Mouse (Mus musculus) thymus, adult 2 months (tissue): ENCODE data around the gene Cep295. TPM values are rescaled to one million over a fixed set of nuclear protein-coding genes. Genes with fewer than 3 reads are reported as not detected.
A peak's percentile ranks its signal among the peaks of the same experiment; 100 is the strongest.
"Not testable (repeated sequence)": the region's sequence is repeated elsewhere in the genome, so short reads cannot be mapped to it uniquely, and the experiment has no call there.

Experiments
- DNase-seq: peaks from one replicate; pipeline ENCODE4 v3.0.0; 2021
- H3K27ac ChIP-seq: fragments of 200-500 bp; 2 replicates; pipeline ENCODE4 v1.5.1; 2012; ENCODE audit warnings: low read length, control low read depth; ENCODE audit not compliant: control insufficient read depth, insufficient read depth
- H3K27me3 ChIP-seq: fragments of 200-500 bp; 2 replicates; pipeline ENCODE4 v1.6.1; 2012; ENCODE audit warnings: mild to moderate bottlenecking, low read length, moderate library complexity, mixed read lengths; ENCODE audit not compliant: control insufficient read depth, insufficient read depth
- H3K36me3 ChIP-seq: fragments of 200-500 bp; 2 replicates; pipeline ENCODE4 v1.6.1; 2012; ENCODE audit warnings: mild to moderate bottlenecking, low read length, moderate library complexity; ENCODE audit not compliant: control insufficient read depth, insufficient read depth
- H3K4me1 ChIP-seq: fragments of 200-500 bp; replicated peaks from 2 replicates; pipeline ENCODE4 v1.6.1; 2012; ENCODE audit warnings: low read length; ENCODE audit not compliant: control insufficient read depth, insufficient read depth
- H3K4me3 ChIP-seq: fragments of 200-500 bp; 2 replicates; pipeline ENCODE4 v1.5.1; 2012; ENCODE audit warnings: mild to moderate bottlenecking, low read length, control low read depth, moderate library complexity; ENCODE audit not compliant: control insufficient read depth, insufficient read depth
- CTCF ChIP-seq: fragments of 200-500 bp; IDR thresholded peaks from 2 replicates; pipeline ENCODE4 v1.5.1; 2012; ENCODE audit warnings: mild to moderate bottlenecking, control low read depth, low read length, moderate library complexity, borderline replicate concordance; ENCODE audit not compliant: control insufficient read depth, poor library complexity, insufficient read depth; ENCODE audit errors: extremely low read depth
- POLR2A ChIP-seq: fragments of 200-500 bp; IDR thresholded peaks from 2 replicates; pipeline ENCODE4 v1.6.1; 2012; ENCODE audit warnings: mild to moderate bottlenecking, low read length, control low read depth, moderate library complexity; ENCODE audit not compliant: control insufficient read depth, poor library complexity, insufficient read depth; ENCODE audit errors: extremely low read depth
- WGBS: fragments of 180-500 bp; shearing (Covaris S2); methylation state at CpG from one replicate; pipeline ENCODE4 v1.1.7; 2018; 5-methylcytosine and 5-hydroxymethylcytosine counted together
- polyA plus RNA-seq: library from polyadenylated mRNA; depleted of rRNA; stranded (reverse); fragments of >200 nt; gene quantifications from 2 replicates; pipeline ENCODE4 v1.2.3, GENCODE M21; 2012

Gene Cep295
- polyA plus RNA-seq, 1 experiment, result 13.1 TPM

- Histone ChIP-seq H3K27me3 (no peaks in the 10 kb centered on the region), H3K4me1 (no peaks in the 10 kb centered on the region), H3K27ac (no peak overlapping the region), H3K4me3 (no peak overlapping the region), H3K36me3 (no peaks in the 10 kb centered on the region)
- no peak for DNase-seq
- no peak for TF ChIP-seq POLR2A
- no peak for TF ChIP-seq CTCF
- WGBS, result 79% methylated on average over 1 of the region's 1 CpGs
These were observed 7.3 kb upstream of the Cep295 start for GRCm38 (mm10) chr9:15364843-15365242.

DNA sequence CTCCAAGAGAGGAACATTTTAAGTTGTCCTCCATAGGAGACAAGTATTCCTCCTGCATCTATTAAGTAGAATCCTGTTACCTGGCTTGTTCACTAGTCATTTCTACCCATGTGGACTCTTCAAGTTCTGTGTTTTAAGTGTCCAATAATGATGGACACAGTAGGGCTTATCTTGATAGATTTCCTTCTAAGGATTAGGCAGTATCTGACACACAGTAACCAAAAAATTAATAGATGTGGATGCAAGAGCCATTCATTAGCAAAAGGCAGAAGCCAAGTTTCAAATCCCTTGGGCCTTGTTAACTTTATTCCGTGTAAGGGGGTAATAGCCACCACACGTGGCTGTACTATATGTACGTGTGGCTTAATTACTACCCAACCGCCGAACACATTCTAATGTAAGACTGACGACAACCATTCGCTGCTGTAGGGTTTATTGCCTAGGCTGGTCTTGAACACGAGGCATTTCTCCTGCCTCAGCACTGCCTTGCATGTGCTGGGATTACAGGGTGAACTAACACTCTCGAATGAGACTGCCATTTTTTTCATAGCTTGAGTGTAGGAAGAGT, 588 bp downstream of the Cep295 start:
- Histone ChIP-seq H3K36me3 (peaks cover 4% of the 10 kb centered on the region; the same call in 1 of the 2 replicates), H3K27ac (no peak overlapping the region), H3K27me3 (no peaks in the 10 kb centered on the region), H3K4me3 (peak overlapping the region; percentile 57), H3K4me1 (no peaks in the 10 kb centered on the region)
- WGBS, result under 1% methylated on average over 9 of the region's 9 CpGs
- no peak for TF ChIP-seq CTCF
- TF ChIP-seq POLR2A, result no peak
- DNase-seq, result no peak

DNA sequence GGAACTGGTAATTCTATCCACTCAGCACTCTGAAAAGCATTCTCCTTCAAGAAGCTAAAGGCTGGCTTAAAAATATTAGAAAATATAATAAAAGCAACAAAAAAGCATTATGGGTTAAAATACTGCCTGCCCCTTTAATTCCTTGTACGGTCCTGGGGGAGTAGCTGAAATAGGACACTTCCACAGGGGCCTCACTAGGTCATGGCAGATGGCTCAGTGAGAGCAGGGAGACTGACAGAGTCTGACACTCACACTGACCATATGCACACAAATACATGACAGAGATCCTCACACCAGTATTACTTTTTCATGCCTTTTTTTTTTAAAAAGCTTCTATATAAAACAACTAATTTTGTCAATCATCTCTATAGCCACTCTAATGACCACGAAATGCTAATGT, 7.7 kb downstream of the Cep295 start:
- Histone ChIP-seq H3K4me1 (no peaks in the 10 kb centered on the region), H3K4me3 (no peak overlapping the region), H3K27ac (no peak overlapping the region), H3K36me3 (peaks cover 50% of the 10 kb centered on the region), H3K27me3 (no peaks in the 10 kb centered on the region)
- 91% methylated on average over 2 of the region's 2 CpGs for WGBS
- DNase-seq, result no peak
- no peak for TF ChIP-seq CTCF
- TF ChIP-seq POLR2A, result no peak

GRCm38 (mm10) chr9:15337776-15338175, 19.8 kb downstream of the Cep295 start:
- H3K27ac ChIP-seq, result no peak overlapping the region
- no peak for DNase-seq
- WGBS, result 97% methylated on average over 4 of the region's 4 CpGs
- no peaks in the 10 kb centered on the region for H3K4me1 ChIP-seq
- H3K27me3 ChIP-seq, result no peaks in the 10 kb centered on the region
- no peak overlapping the region for H3K4me3 ChIP-seq
- TF ChIP-seq POLR2A (no peak), CTCF (no peak)
- H3K36me3 ChIP-seq, result peaks cover 65% of the 10 kb centered on the region

GRCm38 (mm10) chr9:15318170-15318742, 39.3 kb downstream of the Cep295 start:
- H3K4me1 ChIP-seq, result no peaks in the 10 kb centered on the region
- no peak for DNase-seq
- WGBS, result 92% methylated on average over 2 of the region's 2 CpGs
- H3K27me3 ChIP-seq, result no peaks in the 10 kb centered on the region
- H3K36me3 ChIP-seq, result peaks cover 52% of the 10 kb centered on the region
- no peak overlapping the region for H3K27ac ChIP-seq
- no peak for TF ChIP-seq POLR2A
- no peak for TF ChIP-seq CTCF
- H3K4me3 ChIP-seq, result no peak overlapping the region

DNA sequence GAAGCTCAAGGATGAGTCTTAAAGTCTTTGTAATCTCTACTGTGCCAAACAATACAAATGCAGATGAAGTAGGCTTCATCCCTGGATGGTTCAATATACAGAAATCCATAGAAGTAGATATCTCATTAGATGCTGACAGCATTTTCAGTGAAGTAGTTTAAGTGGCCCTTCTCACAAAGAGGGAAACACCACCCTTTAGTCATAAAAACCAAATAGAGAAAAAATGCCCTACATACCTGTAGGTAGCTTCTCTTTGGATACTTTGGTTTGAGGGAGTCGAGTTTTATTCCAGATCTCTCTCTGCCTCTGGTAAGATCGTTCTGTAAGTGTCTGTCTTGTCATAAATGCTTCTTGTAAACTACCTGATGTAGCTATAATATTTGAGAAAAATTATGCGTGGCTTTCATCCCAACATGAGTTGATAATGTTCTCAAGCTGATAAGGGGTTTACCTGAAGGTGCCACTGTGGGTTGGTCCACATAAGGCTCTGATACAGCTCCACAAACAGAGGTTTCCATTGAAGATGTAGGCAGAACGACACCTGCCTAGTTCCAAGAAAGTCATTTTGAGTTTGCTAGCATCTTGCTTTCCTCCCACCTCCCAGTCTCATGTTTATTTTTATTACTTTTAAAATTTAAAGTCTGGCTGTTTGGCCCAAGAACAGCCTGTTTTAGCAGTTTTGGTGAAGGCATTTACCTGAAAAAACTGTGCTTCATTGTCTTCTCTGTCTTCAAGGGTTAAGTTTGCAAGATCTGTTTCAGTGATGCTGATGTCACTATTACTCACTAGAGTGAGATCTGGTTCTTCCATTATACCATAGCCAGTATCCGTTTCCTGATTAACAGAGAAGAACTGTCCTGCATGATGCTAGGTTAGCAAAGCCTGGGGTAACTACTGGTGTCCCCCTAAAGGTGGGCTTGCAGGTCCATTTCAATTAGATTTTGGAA, 40.1 kb downstream of the Cep295 start:
- 89% methylated on average over 5 of the region's 5 CpGs for WGBS
- peaks cover 50% of the 10 kb centered on the region for H3K36me3 ChIP-seq

GRCm38 (mm10) chr9:15316296-15316695, 41.3 kb downstream of the Cep295 start:
- not testable (repeated sequence) for H3K4me3 ChIP-seq, H3K27me3 ChIP-seq, DNase-seq, H3K27ac ChIP-seq, H3K4me1 ChIP-seq
- H3K36me3 ChIP-seq, result peaks cover 57% of the 10 kb centered on the region
- 100% methylated on average over 2 of the region's 2 CpGs for WGBS

More for the DNA sequence above, 40.1 kb downstream of the Cep295 start:
- no peaks in the 10 kb centered on the region for H3K27me3 ChIP-seq
- TF ChIP-seq POLR2A (no peak), CTCF (no peak)
- no peak overlapping the region for H3K27ac ChIP-seq
- no peak overlapping the region for H3K4me3 ChIP-seq
- no peak for DNase-seq
- no peaks in the 10 kb centered on the region for H3K4me1 ChIP-seq
